Mouse (Mus musculus) G1E (cell line): Measurements from ENCODE around the gene Ltbp2.

Experiments
- CTCF ChIP-seq: IDR thresholded peaks from 2 replicates; pipeline ENCODE4 v1.5.1; 2012; ENCODE audit warnings: low read depth, low read length, inconsistent platforms, mixed read lengths
- GATA1 ChIP-seq: IDR thresholded peaks from 2 replicates; pipeline ENCODE4 v1.6.1; 2012; ENCODE audit warnings: borderline replicate concordance, low read length, inconsistent platforms, mixed read lengths
- POLR2AphosphoS5 ChIP-seq: IDR thresholded peaks from 2 replicates; pipeline ENCODE4 v1.6.1; 2012; ENCODE audit warnings: low read depth, low read length, inconsistent platforms; ENCODE audit not compliant: insufficient replicate concordance
- TAL1 ChIP-seq: conservative IDR thresholded peaks from 2 replicates; pipeline ENCODE4 v1.6.1; 2012; ENCODE audit warnings: low read depth, low read length, inconsistent platforms, mixed read lengths

DNA sequence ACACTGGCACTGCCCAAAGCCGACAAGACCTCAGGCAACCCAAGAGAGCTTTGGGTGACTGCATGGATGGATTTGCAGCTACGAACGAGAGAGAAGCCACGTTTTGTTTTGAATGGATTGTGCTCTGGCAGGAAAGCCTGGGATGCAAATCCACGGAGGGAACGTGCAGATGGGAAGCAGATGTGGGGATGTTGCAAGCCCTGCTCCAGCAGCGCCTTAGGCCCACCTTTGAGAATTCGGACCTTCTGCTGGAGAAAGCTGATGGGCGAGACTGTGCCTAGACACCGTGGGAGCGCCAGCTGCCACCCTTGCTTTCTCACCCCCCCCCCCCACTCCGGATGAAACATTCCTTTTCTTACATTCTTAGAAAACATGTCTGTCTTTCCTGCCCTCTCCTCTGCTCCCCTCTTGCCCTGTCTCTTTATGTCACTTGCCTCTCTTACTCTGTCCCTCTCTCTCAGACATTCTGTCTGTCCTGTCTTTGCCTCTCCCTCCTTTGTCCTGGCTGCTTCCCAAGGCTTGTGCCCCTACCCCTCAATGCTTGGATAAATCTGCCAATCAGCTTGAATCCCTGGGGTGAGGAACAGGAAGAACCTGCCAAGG, 30.8 kb upstream of the Ltbp2 start:
- TF ChIP-seq CTCF: no peak
- no peak for TF ChIP-seq GATA1
- TF ChIP-seq POLR2AphosphoS5: no peak
- no peak for TF ChIP-seq TAL1
